Mouse (Mus musculus): ENCODE measurements around the gene Gsta4.
"Not testable (repeated sequence)": the region's sequence is repeated elsewhere in the genome, so short reads cannot be mapped to it uniquely, and the experiment has no call there.

Gsta4 gene

DNA sequence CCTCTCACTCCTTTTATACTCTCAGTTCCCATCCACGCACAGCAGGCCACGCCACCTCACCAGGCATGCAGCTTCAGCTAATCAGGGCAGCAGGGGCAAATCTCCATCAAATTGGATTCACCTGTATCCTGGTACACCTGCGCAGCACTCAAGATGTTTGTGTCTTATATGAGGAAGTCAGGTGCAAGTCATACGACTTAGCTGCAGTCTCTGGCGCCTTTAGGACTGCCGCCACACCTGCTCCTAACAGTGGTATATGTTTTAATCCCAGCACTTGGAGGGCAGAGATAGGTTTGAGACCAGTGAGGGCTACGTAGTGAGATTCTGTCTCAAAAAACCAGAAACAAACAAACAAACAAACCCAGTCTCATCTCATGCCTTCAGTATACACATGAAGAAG, at the start of gene Gsta4:
TSS of gene Gsta4 (plus strand) at position 301 of the 400 bp plus-strand sequence.
- ATAC-seq (ENCODE audit: low TSS enrichment): not testable (repeated sequence)

DNA sequence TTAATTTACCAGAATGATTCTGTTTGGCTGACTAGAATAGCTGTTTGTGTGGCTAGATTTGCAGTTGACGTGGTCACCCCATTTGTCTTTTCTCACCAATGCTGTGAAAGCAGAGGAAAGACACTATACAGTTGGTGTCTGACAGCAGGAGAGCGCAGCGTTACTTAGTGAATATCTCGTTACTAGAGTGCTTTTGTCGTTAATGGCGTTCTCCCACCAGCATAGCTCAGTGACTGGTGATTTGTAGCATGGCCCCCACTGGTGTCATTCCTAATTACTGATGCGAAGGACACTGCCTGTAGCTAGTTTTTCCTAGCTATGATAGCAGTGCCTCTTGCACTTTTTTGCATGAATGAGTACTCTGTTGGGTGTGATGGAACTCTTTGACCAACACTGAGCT, 46.9 kb upstream of the Gsta4 start:
- 0 out of 2 replicates have a peak, but pooled peaks have one; percentile 16 for ATAC-seq (ENCODE audit: low TSS enrichment)

DNA sequence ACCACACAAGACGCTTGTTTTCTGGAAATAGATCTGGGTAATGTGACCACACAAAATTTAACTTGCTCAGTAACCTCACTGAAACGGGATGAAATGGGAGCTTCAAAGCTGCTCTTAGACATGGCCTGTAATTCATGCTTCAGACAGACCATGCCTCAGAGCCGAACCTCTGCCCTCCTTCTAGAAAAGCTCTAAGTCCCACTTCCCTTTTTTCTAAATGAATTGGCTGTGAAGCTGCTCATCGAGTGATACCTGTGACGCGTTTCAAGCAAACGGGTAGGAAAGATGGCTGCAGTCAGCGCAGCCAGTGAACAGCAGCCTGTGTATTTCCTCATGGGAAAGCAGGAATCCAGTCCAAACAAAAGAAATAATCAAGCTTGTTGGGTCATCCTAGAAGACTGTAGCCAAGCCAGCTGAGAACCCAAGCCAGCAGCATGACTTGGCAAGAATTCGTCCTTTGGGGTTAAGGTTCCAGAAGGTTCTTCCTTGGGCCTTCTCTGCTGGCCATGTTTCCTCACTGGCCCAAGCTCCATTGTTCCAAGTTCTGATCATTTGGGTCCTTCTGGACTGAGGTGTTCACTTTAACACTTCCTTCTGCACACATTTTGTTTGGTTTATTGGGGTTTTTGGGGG, 44.4 kb upstream of the Gsta4 start:
- no peak for ATAC-seq (ENCODE audit: low TSS enrichment)

DNA sequence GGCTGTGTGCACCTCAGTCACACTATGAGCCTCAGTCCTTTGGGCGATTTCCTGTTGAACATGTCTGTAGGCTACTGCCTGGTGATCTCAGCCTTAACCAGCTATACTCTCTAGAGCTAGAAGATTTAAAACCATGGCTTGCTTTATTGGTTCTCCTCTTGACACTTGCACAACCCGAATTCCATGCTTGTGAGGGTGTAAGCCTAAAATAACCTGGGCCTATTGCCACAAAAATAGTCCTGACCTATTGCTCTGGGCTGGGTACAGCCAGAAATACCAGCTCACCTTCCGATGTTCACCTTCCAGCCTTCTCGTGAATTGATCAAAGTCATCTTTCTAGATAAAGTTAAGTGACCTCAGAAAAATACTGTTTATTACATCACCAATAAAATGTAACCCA, 43.1 kb upstream of the Gsta4 start:
- ATAC-seq (ENCODE audit: low TSS enrichment): no peak

DNA sequence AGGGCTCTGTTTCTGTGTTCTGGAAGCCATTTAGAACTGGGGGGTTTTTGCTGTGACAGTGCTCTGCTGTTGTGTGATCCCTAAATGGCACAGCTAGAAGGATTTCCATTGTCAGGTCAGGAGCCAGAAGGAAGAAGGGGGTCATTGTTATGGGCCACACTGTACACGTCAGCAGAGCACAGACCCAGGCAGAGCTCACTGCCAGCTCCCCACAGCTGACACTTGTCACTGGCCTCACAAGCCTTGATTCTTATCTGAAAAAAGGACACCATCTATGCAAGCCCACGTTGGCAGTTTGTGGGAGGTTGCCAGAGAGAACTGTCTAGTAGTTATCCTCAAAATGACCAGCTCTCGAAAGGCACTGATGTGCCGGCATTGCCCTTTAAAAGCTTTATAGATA, 36.5 kb upstream of the Gsta4 start:
- ATAC-seq (ENCODE audit: low TSS enrichment): peak; percentile 69

DNA sequence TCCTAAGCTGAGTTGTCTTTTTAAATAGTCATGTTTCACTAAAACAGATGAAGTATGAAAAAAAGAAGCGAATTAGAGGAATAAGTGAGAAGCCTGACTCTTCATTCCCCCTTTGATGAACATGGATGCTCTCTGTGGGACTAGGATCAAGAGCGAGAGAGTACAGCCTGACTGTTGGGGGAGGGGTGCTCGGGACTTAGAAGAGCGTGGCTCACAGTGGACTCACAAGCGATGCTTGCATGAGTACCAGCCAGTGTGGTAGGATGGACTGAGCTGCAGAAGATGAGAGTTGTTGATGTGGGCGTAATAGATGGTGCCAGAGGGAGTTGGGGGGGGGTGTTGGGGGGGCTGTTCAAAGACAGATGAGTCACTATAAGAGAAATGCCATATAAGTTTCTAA, 35.9 kb upstream of the Gsta4 start:
- ATAC-seq (ENCODE audit: low TSS enrichment): peak; percentile 75

DNA sequence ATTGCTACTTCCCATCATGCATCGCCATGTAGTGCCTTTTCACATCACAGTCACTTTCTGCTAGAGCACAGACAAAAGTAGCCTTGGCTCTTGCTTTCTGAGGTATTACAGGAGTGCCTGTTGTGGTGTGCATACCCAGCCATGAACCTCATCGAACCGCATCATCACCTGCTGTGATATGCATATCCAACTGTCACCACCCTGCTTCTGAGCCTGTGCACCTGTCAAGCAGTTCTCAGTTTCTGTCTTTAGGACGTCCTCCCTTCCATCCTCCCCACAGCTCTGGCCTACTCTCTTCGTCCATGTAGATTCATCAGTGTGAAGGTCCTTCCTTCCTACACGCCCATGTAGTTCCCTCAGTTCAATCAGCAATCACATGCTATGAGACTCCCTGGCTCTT, 34.4 kb upstream of the Gsta4 start:
- no peak for ATAC-seq (ENCODE audit: low TSS enrichment)

DNA sequence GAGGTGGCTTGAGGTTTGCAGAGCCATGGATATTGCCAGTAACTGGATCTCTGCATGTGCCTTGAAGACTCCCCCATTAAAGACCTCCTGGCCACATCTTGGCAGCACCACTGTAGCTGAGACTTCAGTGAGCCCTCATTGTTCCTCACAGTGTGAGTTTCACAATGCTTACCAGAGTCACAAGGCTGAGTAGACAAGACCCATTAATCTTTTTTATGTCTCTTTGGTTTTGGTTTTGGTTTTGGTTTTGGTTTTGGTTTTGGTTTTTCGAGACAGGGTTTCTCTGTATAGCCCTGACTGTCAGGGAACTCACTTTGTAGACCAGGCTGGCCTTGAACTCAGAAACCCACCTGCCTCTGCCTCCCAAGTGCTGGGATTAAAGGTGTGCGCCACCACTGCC, 32.8 kb upstream of the Gsta4 start:
- ATAC-seq (ENCODE audit: low TSS enrichment): not testable (repeated sequence)

DNA sequence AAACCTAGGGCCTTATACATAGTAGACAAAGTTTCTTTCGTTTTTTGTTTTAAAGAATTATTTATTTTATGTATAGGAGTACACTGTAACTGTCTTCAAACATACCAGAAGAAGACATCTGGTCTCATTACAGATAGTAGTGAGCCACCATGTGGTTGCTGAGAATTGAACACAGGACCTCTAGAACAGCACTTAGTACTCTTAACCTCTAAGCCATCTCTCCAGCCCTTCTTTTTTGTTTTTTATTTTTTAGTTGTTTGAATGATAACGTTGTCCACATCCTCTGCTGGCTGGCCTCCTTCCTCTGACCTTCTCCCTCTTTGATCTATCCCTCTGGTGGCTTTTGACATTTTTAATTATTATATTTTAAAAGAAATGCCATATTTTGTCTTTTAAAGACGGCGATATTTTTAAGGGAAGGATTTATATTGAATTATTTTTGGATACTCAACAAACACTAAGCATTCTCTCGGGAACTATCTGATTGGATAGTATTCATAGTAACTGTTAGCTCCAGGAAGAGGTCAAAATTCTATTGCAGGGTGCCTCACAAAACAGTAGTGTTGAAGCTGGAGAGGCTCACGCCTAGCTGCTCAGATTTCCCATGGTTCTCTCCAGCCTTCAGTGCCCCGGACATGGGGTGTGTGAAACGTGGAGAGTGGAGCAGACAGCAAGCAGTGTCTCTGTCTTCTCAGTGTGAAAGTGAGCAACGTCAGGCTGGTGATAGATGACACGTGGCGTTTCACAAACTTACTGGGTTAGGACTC, 28.2 kb upstream of the Gsta4 start:
- no peak for ATAC-seq (ENCODE audit: low TSS enrichment)

DNA sequence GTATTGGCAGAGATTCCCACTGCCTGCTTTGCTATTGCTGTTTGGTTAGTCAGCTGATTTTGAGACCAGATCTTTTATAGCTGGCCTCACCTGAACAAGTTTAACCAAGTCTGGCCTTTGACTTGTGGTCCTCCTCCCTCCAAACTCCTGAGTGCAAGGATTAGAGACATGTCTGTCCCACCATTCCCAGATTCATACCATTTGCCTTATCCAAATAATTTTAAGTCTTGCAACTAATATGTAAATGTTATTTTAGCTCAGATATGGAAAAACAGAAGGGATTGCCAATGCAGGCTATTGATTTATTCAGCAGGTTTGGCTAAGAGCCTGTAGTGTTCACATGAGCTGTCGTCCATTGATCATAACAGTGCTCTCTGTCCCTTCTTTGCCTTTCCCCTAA, 25.4 kb upstream of the Gsta4 start:
- no peak for ATAC-seq (ENCODE audit: low TSS enrichment)

DNA sequence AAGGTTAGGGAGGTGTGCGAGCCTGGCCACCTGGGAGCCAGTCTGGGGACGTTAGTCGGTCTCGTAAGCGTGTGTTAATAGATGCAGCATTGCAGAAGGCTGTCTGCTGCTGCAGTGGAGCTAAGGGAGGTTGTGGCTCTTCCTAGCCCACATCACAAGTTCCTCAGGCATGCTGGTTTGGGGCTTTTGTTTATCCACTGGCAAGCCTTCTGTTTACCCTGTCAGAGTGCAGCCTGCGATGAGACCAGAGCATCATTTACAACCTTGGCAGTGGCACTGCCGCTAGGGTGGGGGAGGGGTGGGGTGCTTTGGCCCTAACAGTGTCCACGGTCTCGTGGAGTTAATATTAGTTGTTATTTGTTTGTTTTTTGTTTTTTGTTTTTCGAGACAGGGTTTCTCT, 19.3 kb upstream of the Gsta4 start:
- ATAC-seq (ENCODE audit: low TSS enrichment): no peak

DNA sequence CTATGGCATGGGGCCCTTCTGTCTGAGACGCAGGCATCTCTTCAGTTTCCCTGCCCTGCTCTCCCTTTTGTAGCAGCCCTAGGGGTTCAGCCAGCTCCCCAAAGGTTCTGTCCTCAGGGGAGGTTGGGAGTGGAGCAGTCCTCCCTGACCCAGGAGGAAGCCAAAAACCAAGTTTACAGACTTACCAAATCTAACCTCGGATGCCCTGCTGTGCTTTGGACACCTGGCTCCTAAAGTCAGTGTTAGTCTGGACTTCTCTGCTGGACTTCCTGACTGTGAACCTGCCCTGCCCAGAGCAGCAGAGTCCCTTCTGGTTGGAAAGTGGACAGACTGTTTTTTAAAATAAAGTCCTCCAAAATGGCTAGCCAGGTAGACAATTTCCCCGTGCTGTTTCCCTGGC, 17.8 kb upstream of the Gsta4 start:
- ATAC-seq (ENCODE audit: low TSS enrichment): no peak

DNA sequence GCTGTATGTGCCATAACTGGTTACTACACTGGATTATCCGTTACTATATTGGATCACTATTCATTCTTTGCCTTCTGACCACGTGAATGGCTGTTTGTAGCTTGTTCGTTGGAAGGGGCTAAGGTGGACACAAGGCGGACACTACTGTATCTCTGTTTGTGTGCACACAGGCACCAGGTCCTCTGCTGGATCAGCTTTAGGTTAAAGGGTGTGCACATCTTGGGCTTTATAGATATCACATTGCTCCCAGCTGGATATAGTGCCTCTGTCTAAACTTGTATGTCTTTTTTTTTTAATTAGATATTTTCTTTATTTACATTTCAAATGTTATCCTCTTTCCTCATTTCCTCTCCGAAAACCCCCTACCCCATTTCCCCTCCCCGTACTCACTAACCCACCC, 17.1 kb upstream of the Gsta4 start:
- ATAC-seq (ENCODE audit: low TSS enrichment): no peak

DNA sequence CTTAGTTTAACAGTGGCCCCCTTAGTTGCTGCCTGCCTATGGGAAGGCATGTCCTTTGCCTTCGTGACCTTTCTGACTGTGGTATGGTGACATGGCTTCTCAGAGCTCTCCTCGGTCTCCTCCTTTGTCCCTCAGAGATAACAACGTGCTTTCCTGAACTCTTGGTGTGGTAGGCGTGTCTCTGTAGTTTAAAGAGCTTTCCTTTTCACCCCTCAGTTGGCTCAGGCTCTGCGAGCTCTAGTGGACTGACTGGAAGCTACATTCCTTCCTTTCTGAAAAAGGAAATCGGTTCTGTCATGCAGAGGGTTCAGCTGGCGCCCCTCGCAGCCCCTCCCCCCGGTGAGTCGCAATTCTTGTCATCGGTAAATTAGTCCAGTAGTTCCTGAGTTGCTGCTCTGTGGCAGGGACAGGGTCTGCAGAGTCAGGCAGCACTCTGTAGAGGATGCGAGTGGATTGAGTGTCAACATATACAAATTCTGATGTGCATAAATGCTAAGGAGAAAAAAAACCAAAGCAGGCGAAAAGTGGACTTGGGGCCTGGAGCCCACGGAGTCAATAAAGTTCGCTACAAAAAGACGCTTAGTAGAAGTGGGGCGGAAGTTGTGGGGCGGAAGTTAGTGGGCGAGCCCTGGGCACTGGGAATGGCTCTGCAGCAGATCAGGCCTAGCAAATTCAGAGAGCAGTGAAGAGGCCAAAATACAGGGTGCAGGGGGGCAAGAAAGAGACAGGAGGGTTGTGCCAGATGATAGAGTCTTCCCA, 15.7 kb upstream of the Gsta4 start:
- ATAC-seq (ENCODE audit: low TSS enrichment): no peak

DNA sequence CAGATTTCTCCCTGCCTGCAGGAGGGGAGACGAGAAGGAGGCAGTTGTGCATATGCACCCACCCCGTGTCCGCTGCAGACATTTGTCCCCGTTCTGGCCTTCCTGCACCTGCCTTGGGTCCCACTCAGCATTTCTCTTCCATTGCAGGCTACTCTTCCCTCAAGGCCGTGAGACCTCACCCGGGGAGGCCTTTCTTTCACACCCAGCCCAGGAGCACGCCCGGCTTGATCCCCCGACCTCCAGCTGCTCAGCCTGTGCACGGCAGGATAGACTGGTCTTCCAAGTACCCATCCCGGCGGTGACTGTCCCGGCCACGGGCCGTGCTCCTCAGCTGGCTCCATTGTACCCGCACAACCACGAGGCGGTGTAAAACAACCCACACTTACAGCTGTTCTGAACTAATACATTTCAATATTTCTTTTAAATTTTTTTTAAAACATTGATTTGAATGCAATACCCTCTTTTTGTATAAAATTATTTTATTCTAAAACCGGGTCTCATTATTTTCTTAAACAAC, 15.1 kb upstream of the Gsta4 start:
- ATAC-seq (ENCODE audit: low TSS enrichment): no peak

DNA sequence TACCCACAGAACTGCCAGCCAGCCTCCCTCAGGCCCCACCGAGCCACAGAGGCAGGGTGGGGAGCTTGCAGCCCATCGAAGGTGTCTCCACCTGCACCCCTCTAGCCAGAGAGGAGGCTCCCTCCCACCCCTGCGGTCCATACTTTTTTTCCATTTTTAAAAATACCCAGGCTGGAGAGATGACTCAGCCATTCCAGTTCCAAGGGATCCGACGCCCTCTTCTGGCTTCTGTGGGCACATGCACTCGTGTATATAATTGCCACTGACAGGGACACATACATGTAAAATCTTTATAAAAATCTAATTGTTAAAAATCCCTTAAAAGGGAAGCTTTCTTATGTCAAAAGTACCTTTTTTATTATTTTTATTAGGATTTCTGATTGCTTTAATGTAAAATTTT, 13.7 kb upstream of the Gsta4 start:
- ATAC-seq (ENCODE audit: low TSS enrichment): no peak

DNA sequence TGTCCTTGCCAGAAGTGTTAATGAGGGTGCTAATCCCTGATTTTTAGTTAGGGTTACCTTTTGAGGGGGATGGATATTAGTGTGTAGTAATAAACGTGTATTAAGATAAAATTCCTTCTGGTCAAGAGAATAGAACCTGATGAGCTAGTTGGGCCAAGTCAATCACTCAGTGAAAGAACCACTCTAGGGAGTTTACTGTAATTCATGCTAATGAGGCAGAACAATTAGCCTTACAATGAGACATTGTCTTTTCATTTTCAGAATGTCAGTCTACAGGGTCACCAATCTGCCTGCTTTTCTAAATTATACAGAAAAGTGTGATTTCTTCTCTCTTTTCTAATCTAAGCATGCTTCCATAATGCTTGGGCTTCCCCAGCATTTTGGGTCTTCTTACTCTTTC, 8.6 kb upstream of the Gsta4 start:
- no peak for ATAC-seq (ENCODE audit: low TSS enrichment)

DNA sequence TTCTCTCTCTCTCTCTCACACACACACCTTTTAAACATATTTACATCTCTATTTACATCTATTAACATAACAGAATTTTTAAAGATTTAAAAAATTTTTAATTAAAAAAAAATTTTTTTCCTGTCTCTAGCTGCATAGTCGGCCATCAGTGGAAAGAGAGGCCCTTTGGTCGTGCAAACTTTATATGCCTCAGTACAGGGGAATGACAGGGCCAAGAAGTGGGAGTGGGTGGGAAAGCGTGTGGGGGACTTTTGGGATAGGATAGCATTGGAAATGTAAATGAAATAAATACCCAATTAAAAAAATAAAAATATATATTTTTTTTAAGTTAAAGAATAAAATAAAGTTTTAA, 7.7 kb upstream of the Gsta4 start:
- ATAC-seq (ENCODE audit: low TSS enrichment): not testable (repeated sequence)

DNA sequence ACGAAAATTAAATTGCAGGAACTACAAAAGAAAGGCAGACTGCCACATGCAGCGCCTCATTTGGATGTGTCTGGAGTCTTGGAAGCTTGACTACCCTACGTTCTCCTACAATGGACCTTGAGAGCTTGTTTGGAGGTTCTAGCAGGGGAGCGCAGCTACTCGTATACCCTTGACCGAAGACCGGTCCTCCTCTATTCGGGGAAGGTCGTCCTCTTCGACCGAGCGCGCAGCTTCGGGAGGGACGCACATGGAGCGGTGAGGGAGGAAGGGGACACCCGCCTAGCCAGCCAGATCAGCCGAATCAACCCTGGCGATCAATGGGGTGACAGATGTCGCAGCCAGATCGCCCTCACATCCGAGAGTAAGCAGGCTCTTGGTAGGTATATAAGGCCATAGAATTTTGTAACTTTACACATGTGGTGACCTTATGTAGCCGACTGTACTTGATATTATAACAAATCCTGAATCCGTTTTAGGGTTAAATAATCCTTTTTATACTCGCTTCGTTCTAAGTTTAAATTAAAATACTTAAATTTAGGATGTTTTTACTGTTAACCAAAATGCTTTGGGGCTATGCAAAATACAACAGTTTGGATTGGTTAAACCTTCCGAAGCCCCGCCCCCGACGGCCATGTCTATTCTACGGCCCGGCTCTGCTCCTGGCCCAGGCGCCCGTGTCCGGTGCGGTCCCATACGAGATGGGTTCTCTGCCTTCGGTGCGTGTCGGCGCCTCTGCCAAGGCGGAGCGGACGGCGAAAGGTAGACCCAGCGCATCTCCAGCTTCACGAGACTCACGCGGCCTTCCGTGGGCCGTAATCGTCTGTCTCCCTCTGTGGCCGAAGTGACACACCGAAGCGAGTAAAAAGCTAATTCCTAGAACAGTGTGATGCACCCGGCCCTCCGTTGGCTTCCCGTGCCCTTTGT, 7.0 kb upstream of the Gsta4 start:
- peak; percentile 94 for ATAC-seq (ENCODE audit: low TSS enrichment)

DNA sequence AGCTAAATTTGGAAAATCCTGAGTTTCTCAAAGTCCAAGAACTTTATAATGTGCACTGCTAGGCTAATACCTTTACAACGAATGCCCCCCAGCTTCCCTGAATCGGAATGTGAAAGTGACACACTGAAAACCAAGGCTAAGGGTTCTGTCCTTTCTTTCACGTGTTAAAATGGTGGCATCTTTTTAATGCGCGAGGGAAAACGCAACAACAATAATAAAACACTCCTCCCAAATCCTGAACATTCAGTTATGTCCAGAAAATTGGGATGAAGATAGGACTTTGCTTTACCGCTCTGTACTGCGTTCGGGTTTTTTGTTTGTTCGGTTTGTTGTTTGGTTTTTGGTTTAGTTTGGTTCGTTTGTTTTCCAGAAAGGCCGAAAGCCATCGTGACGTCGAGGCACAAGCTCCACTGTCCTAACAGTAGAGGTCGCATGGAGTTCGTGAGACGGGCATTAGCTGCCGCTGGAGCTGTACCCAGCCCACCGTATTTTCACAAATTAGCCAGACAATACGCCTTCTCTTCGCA, 6.3 kb upstream of the Gsta4 start:
- peak; percentile 55 for ATAC-seq (ENCODE audit: low TSS enrichment)

DNA sequence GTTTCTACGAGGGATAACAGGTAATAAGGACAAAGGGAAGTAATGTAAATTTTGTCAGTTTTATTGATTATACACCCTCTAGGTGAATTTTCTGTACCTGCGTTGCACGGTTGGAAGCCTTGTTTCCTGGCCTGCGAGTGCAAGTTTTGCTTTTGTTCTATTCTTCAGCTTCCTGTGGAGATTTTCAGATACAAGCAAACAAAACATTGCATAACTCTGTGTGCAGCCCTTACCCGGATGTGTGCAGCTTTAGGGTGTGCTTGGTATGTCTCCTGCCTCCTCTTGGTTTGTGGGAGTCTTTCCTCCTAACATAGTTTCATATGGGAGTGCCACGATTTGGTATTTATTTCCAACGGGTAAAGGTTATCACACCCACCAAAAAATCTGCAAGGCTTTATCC, 5.7 kb upstream of the Gsta4 start:
- peak; percentile 71 for ATAC-seq (ENCODE audit: low TSS enrichment)

Data from frontal cortex, adult (tissue).